Mouse (Mus musculus): ENCODE results near the gene Arhgap10.

GRCm38 (mm10) chr8:77515786-77516185, 2.0 kb downstream of the Arhgap10 start:
- TF ChIP-seq CTCF (IDR thresholded peaks at IDR 0.05; ENCODE audit: extremely low read depth, insufficient read length, insufficient replicate concordance, low read depth, low read length), result no peak
- no peak for TF ChIP-seq POLR2A (IDR thresholded peaks at IDR 0.05; ENCODE audit: low read depth, low read length)
